Mouse (Mus musculus) liver, embryonic 13.5 days (tissue): ENCODE measurements around the gene Rapgef5. TPM values are rescaled to one million over a fixed set of nuclear protein-coding genes. Genes with fewer than 3 reads are reported as not detected.

Source experiments
- ATAC-seq: fragments of 200-750 bp; cut with Nextera tagmentation; 2 replicates; pipeline ENCODE4 v1.8.0; 2017; ENCODE audit warnings: low read depth, mild to moderate bottlenecking, moderate number of reproducible peaks, moderate library complexity
- DNase-seq: peaks from one replicate; pipeline ENCODE4 v3.0.0; 2022
- H3K27ac ChIP-seq: fragments of 300-500 bp; sonication (generic); 2 replicates; pipeline ENCODE4 v1.5.1; 2015; ENCODE audit warnings: moderate library complexity, mild to moderate bottlenecking, inconsistent platforms
- H3K27me3 ChIP-seq: fragments of 300-500 bp; sonication (generic); 2 replicates; pipeline ENCODE4 v1.6.1; 2015; ENCODE audit warnings: mild to moderate bottlenecking, inconsistent platforms
- H3K36me3 ChIP-seq: fragments of 300-500 bp; sonication (generic); 2 replicates; pipeline ENCODE4 v1.6.1; 2015; ENCODE audit warnings: mild to moderate bottlenecking, inconsistent platforms
- H3K4me1 ChIP-seq: fragments of 300-500 bp; sonication (generic); replicated peaks from 2 replicates; pipeline ENCODE4 v1.6.1; 2015; ENCODE audit warnings: inconsistent platforms
- H3K4me2 ChIP-seq: fragments of 300-500 bp; sonication (generic); 2 replicates; pipeline ENCODE4 v1.6.1; 2015; ENCODE audit warnings: inconsistent platforms, mild to moderate bottlenecking, moderate library complexity
- H3K4me3 ChIP-seq: fragments of 300-500 bp; sonication (generic); replicated peaks from 2 replicates; pipeline ENCODE4 v1.5.1; 2015; ENCODE audit warnings: mild to moderate bottlenecking, inconsistent platforms
- H3K9ac ChIP-seq: fragments of 300-500 bp; sonication (generic); 2 replicates; pipeline ENCODE4 v1.6.1; 2015; ENCODE audit warnings: mild to moderate bottlenecking, inconsistent platforms
- H3K9me3 ChIP-seq: fragments of 300-500 bp; sonication (generic); replicated peaks from 2 replicates; pipeline ENCODE4 v1.6.1; 2016; ENCODE audit warnings: inconsistent platforms
- WGBS: fragments of 180-500 bp; shearing (Covaris S2); methylation state at CpG from one replicate; pipeline ENCODE4 v1.1.7; 2015; ENCODE audit not compliant: insufficient replicate concordance; 5-methylcytosine and 5-hydroxymethylcytosine counted together
- polyA plus RNA-seq: library from polyadenylated mRNA; unstranded; fragments of >200 nt; fragmentation: Nextera tagmentation; extraction: Ambion mirVana; gene quantifications from 2 replicates; pipeline ENCODE4 v1.2.1, GENCODE M21; 2015

Rapgef5 gene
- polyA plus RNA-seq, 1 experiment from 2014 or later = 1.3 TPM

- ATAC-seq (no peak), DNase-seq (no peak)
- Histone ChIP-seq H3K36me3 (no peaks in the 10 kb centered on the region), H3K4me1 (no peaks in the 10 kb centered on the region), H3K27ac (no peak overlapping the region), H3K4me3 (no peak overlapping the region), H3K9me3 (no peaks in the 10 kb centered on the region), H3K4me2 (no peak overlapping the region), H3K27me3 (no peaks in the 10 kb centered on the region), H3K9ac (no peak overlapping the region)
- 80% methylated on average over 3 of the region's 3 CpGs for WGBS
Measured at GRCm38 (mm10) chr12:117699950-117700665, 183.8 kb downstream of the Rapgef5 start.

GRCm38 (mm10) chr12:117700927-117701326, 184.6 kb downstream of the Rapgef5 start:
- H3K36me3 ChIP-seq = no peaks in the 10 kb centered on the region
- no peak for DNase-seq
- no peak for ATAC-seq
- no peak overlapping the region for H3K27ac ChIP-seq
- H3K9me3 ChIP-seq = no peaks in the 10 kb centered on the region
- no peak overlapping the region for H3K9ac ChIP-seq
- 71% methylated on average over 6 of the region's 6 CpGs for WGBS
- H3K4me1 ChIP-seq = no peaks in the 10 kb centered on the region
- no peaks in the 10 kb centered on the region for H3K27me3 ChIP-seq
- no peak overlapping the region for H3K4me3 ChIP-seq
- H3K4me2 ChIP-seq = no peak overlapping the region

DNA sequence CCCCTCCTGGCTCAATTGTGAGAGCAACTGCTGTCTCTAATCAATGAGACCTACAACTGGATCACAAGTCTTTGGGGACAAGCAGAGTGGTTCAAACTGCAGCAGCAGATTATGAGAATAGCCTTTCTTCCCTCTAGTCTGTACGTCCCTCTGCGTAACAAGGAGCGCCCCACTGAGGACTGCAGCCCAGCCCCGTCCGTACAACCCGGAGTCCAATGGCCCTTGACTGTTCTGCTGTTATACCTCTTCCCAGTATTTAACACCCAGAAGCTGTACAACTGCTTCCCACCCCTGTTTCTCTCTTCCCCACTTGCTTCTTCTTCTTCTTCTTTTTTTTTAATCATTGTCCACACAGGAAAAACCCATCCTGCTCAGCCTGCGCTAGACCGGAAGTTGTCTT, 186.0 kb downstream of the Rapgef5 start:
- Histone ChIP-seq H3K4me2 (no peak overlapping the region), H3K27ac (no peak overlapping the region), H3K4me1 (no peaks in the 10 kb centered on the region), H3K9me3 (no peaks in the 10 kb centered on the region), H3K36me3 (no peaks in the 10 kb centered on the region), H3K9ac (no peak overlapping the region), H3K27me3 (no peaks in the 10 kb centered on the region), H3K4me3 (no peak overlapping the region)
- ATAC-seq (no peak), DNase-seq (no peak)
- 78% methylated on average over 8 of the region's 8 CpGs for WGBS

DNA sequence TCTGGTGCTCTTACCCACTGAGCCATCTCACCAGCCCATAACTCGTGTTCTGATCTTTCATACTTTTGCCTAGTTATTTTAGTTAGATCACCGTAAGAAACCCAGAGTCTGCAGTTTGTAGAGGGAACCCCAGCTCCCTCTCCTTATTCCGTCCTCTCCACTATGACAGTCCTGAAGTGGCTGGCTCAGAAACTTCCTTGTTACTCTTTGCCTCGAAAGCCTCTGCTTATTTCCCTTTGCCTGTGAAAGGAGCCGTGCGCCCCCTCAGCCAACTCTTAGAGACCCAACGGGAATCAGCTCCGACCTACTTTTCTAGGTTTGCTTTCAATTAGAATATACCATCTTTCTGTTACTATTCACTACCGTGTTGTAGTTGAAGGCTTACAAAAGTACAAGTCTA, 186.6 kb downstream of the Rapgef5 start:
- Histone ChIP-seq H3K9ac (no peak overlapping the region), H3K4me2 (no peak overlapping the region), H3K27ac (no peak overlapping the region), H3K27me3 (no peaks in the 10 kb centered on the region), H3K9me3 (no peaks in the 10 kb centered on the region), H3K36me3 (no peaks in the 10 kb centered on the region), H3K4me1 (no peaks in the 10 kb centered on the region), H3K4me3 (no peak overlapping the region)
- ATAC-seq (no peak), DNase-seq (no peak)
- WGBS = 78% methylated on average over 9 of the region's 9 CpGs

GRCm38 (mm10) chr12:117703413-117703812, 187.1 kb downstream of the Rapgef5 start:
- no peak overlapping the region for H3K4me3 ChIP-seq
- H3K36me3 ChIP-seq = no peaks in the 10 kb centered on the region
- H3K4me2 ChIP-seq = no peak overlapping the region
- no peak for ATAC-seq
- no peaks in the 10 kb centered on the region for H3K9me3 ChIP-seq
- 56% methylated on average over 2 of the region's 2 CpGs for WGBS
- no peaks in the 10 kb centered on the region for H3K27me3 ChIP-seq
- no peaks in the 10 kb centered on the region for H3K4me1 ChIP-seq
- no peak overlapping the region for H3K27ac ChIP-seq
- DNase-seq = no peak
- H3K9ac ChIP-seq = no peak overlapping the region

DNA sequence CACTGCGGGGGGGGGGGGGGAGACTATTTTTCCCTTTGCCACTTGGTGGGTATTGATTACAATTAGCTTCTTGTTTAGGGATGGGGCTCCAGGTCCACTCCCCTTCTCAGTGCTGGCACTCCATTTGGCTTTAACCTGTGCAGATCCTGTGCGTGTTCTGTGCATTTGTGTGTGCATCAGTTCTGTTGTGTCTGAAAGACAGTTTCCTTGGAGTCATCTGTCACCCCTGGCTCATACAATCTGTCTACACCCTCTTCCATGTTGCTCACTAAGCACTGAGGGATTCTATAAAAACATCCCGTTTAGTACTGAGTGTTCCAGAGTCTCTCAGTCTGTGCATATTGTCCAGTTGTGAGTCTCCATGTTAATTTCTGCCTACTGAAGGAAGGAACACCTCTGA, 189.0 kb downstream of the Rapgef5 start:
- DNase-seq (no peak), ATAC-seq (no peak)
- H3K9ac ChIP-seq = no peak overlapping the region
- H3K27me3 ChIP-seq = no peaks in the 10 kb centered on the region
- no peaks in the 10 kb centered on the region for H3K36me3 ChIP-seq
- no peaks in the 10 kb centered on the region for H3K4me1 ChIP-seq
- 64% methylated on average over 3 of the region's 3 CpGs for WGBS
- H3K27ac ChIP-seq = no peak overlapping the region
- no peak overlapping the region for H3K4me3 ChIP-seq
- H3K4me2 ChIP-seq = no peak overlapping the region
- no peaks in the 10 kb centered on the region for H3K9me3 ChIP-seq

GRCm38 (mm10) chr12:117709280-117709679, 193.0 kb downstream of the Rapgef5 start:
- H3K4me1 ChIP-seq = no peaks in the 10 kb centered on the region
- no peaks in the 10 kb centered on the region for H3K9me3 ChIP-seq
- DNase-seq = no peak
- ATAC-seq = no peak
- H3K27me3 ChIP-seq = no peaks in the 10 kb centered on the region
- H3K36me3 ChIP-seq = no peaks in the 10 kb centered on the region
- H3K27ac ChIP-seq = no peak overlapping the region
- no peak overlapping the region for H3K9ac ChIP-seq
- H3K4me3 ChIP-seq = no peak overlapping the region
- 73% methylated on average over 12 of the region's 12 CpGs for WGBS
- H3K4me2 ChIP-seq = no peak overlapping the region

GRCm38 (mm10) chr12:117712474-117712873, 196.2 kb downstream of the Rapgef5 start:
- DNase-seq = no peak
- Histone ChIP-seq H3K36me3 (no peaks in the 10 kb centered on the region), H3K4me2 (no peak overlapping the region), H3K4me3 (no peak overlapping the region), H3K27ac (no peak overlapping the region), H3K9me3 (no peaks in the 10 kb centered on the region), H3K4me1 (no peaks in the 10 kb centered on the region), H3K27me3 (no peaks in the 10 kb centered on the region), H3K9ac (no peak overlapping the region)
- WGBS = 75% methylated on average over 6 of the region's 6 CpGs
- no peak for ATAC-seq

DNA sequence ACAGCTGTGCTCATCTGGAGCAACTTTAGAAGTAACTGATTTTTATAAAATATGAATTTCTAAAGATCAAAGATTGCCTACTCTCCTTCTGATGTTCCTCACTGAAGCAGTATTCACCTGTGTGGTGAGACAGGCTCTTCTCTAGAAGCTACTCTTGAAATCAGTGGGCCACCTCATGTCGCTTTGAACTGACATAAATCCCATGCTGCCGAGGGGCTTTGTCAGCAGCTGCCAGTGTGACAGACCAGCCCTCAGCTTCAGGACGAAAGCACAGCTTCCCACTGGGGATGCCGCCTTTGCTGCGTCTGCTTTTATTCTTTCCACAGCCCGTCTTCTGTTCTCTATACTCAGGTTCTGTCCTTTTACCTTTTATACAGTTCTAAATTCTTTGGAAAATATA, 197.3 kb downstream of the Rapgef5 start:
- WGBS = 68% methylated on average over 6 of the region's 6 CpGs
- H3K9ac ChIP-seq = no peak overlapping the region

DNA sequence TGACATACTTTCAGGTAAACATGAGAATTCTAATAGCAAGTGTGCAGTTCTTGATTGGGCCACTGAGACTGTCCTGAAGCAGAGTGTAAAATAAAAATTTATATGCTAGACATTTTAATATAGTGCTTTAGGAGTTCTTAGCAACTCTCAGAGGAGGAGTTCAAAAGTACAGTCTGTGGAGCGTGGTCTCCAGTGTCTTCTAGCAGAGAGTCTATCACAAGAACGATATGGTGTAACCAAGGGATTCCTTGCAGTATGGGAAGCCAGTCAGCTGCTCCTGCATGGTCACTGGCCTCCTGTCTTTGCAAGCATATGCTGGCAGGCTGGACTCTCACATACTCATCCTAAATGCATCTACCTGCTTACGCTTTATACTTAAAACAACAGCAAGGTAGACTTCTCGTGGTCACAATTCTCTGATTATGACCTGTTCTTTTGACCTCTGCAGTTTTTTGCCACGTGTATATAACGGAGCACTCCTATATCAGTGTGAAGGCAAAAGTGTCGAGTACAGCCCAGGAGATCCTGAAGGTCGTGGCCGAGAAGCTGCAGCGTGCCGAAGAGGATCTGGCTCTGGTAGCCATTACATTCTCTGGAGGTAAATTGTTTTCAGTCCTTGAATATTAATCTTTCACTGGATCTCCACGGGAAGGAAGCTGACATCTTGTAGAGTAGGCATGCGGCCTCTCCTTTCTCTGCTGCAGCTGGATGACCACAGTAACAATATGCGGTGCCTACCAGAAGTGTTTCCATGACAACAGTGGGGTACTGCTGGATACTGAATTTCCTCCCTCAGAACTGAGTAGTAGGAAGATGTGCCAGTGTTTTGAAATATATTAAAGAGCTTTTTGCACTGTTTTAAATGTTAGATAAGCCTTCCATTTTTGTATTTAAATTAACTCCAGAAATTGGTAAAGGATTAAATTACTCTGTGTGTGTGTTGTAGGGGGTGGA, 204.8 kb downstream of the Rapgef5 start:
- H3K36me3 ChIP-seq = no peaks in the 10 kb centered on the region
- DNase-seq = no peak
- WGBS = 57% methylated on average over 14 of the region's 14 CpGs

More for the DNA sequence above, 197.3 kb downstream of the Rapgef5 start:
- Histone ChIP-seq H3K4me3 (no peak overlapping the region), H3K4me2 (no peak overlapping the region), H3K4me1 (no peaks in the 10 kb centered on the region), H3K36me3 (no peaks in the 10 kb centered on the region), H3K9me3 (no peaks in the 10 kb centered on the region), H3K27me3 (no peaks in the 10 kb centered on the region), H3K27ac (no peak overlapping the region)
- ATAC-seq (no peak), DNase-seq (no peak)

GRCm38 (mm10) chr12:117721748-117722150, 205.5 kb downstream of the Rapgef5 start:
- WGBS = 35% methylated on average over 6 of the region's 6 CpGs
- peaks cover 6% of the 10 kb centered on the region; the same call in 1 of the 2 replicates for H3K4me1 ChIP-seq
- H3K4me3 ChIP-seq = no peak overlapping the region
- no peaks in the 10 kb centered on the region for H3K9me3 ChIP-seq
- H3K27ac ChIP-seq = no peak overlapping the region
- H3K27me3 ChIP-seq = no peaks in the 10 kb centered on the region
- H3K4me2 ChIP-seq = no peak overlapping the region
- no peak overlapping the region for H3K9ac ChIP-seq
- ATAC-seq (peak; percentile 50; the same call in 1 of the 2 replicates), DNase-seq (no peak)
- H3K36me3 ChIP-seq = no peaks in the 10 kb centered on the region

More for the DNA sequence above, 204.8 kb downstream of the Rapgef5 start:
- Histone ChIP-seq H3K4me1 (peaks cover 6% of the 10 kb centered on the region; the same call in 1 of the 2 replicates), H3K4me2 (no peak overlapping the region), H3K9me3 (no peaks in the 10 kb centered on the region), H3K9ac (no peak overlapping the region), H3K27ac (no peak overlapping the region), H3K27me3 (no peaks in the 10 kb centered on the region), H3K4me3 (no peak overlapping the region)
- ATAC-seq = no peak
